Mouse (Mus musculus): ENCODE measurements around the gene Gja4. TPM values are rescaled to one million over a fixed set of nuclear protein-coding genes. Genes with fewer than 3 reads are reported as not detected.

The Gja4 gene
- polyA plus RNA-seq, 1 experiment from 2014 or later, result 20.6 TPM

- H3K4me1 ChIP-seq (replicated peaks), result peaks cover 25% of the 10 kb centered on the region
- WGBS, result 47% methylated on average over 5 of the region's 5 CpGs
These were observed 21.1 kb upstream of the Gja4 start for GRCm38 (mm10) chr4:127334870-127335504.

GRCm38 (mm10) chr4:127331171-127331570, 17.3 kb upstream of the Gja4 start:
- Histone ChIP-seq H3K27me3 (peaks cover 70% of the 10 kb centered on the region), H3K9ac (no peak overlapping the region), H3K9me3 (no peaks in the 10 kb centered on the region), H3K36me3 (no peaks in the 10 kb centered on the region), H3K4me2 (peak overlapping the region; percentile 52; the same call in 1 of the 2 replicates), H3K27ac (no peak overlapping the region), H3K4me1 (replicated peaks) (peaks cover 35% of the 10 kb centered on the region), H3K4me3 (no peak overlapping the region)
- WGBS, result 15% methylated on average over 13 of the region's 13 CpGs
- no peak for ATAC-seq (ENCODE audit: low FRiP score)

More at GRCm38 (mm10) chr4:127334870-127335504, 21.1 kb upstream of the Gja4 start:
- Histone ChIP-seq H3K27ac (no peak overlapping the region), H3K36me3 (no peaks in the 10 kb centered on the region), H3K4me2 (no peak overlapping the region), H3K27me3 (peaks cover 37% of the 10 kb centered on the region), H3K9ac (no peak overlapping the region), H3K9me3 (no peaks in the 10 kb centered on the region), H3K4me3 (no peak overlapping the region)
- ATAC-seq (ENCODE audit: low FRiP score), result no peak

- Histone ChIP-seq H3K4me3 (peak within 1 kb of the TSS; percentile 27), H3K36me3 (no peaks in the 10 kb centered on the region), H3K4me1 (replicated peaks) (peaks cover 35% of the 10 kb centered on the region), H3K9me3 (no peaks in the 10 kb centered on the region), H3K27ac (no peak within 1 kb of the TSS), H3K4me2 (peak within 1 kb of the TSS; percentile 52), H3K9ac (peak within 1 kb of the TSS; percentile 60; the same call in 1 of the 2 replicates), H3K27me3 (peaks cover 77% of the 10 kb centered on the region)
- WGBS, result 2% methylated on average over 49 of the region's 49 CpGs
- ATAC-seq (ENCODE audit: low FRiP score), result peak; percentile 57; the same call in 1 of the 2 replicates
These were observed 16.6 kb upstream of the Gja4 start, which contains the start of gene Gjb3 for GRCm38 (mm10) chr4:127330181-127331100. Gene Gjb3, minus strand, starts transcription at chr4:127330844.

GRCm38 (mm10) chr4:127329751-127330150, 15.9 kb upstream of the Gja4 start:
- H3K9ac ChIP-seq, result 0 out of 2 replicates have a peak overlapping the region, but pooled peaks have one; percentile 60
- ATAC-seq (ENCODE audit: low FRiP score), result no peak
- no peaks in the 10 kb centered on the region for H3K9me3 ChIP-seq
- H3K27me3 ChIP-seq, result peaks cover 80% of the 10 kb centered on the region
- 5% methylated on average over 13 of the region's 13 CpGs for WGBS
- H3K36me3 ChIP-seq, result no peaks in the 10 kb centered on the region
- H3K4me2 ChIP-seq, result peak overlapping the region; percentile 52
- no peak overlapping the region for H3K27ac ChIP-seq
- peak overlapping the region; percentile 27 for H3K4me3 ChIP-seq
- peaks cover 35% of the 10 kb centered on the region for H3K4me1 ChIP-seq (replicated peaks)

- no peaks in the 10 kb centered on the region for H3K9me3 ChIP-seq
- no peak overlapping the region for H3K27ac ChIP-seq
- H3K27me3 ChIP-seq, result peaks cover 76% of the 10 kb centered on the region
- peaks cover 32% of the 10 kb centered on the region for H3K4me1 ChIP-seq (replicated peaks)
- no peaks in the 10 kb centered on the region for H3K36me3 ChIP-seq
- no peak overlapping the region for H3K4me3 ChIP-seq
- H3K4me2 ChIP-seq, result no peak overlapping the region
- no peak overlapping the region for H3K9ac ChIP-seq
- ATAC-seq (ENCODE audit: low FRiP score), result no peak
- 6% methylated on average over 3 of the region's 3 CpGs for WGBS
These were observed 15.2 kb upstream of the Gja4 start for GRCm38 (mm10) chr4:127329046-127329445.

- peaks cover 30% of the 10 kb centered on the region for H3K4me1 ChIP-seq (replicated peaks)
- H3K27ac ChIP-seq, result no peak overlapping the region
- no peaks in the 10 kb centered on the region for H3K9me3 ChIP-seq
- no peak overlapping the region for H3K4me2 ChIP-seq
- no peak overlapping the region for H3K4me3 ChIP-seq
- ATAC-seq (ENCODE audit: low FRiP score), result no peak
- H3K9ac ChIP-seq, result no peak overlapping the region
- no peaks in the 10 kb centered on the region for H3K36me3 ChIP-seq
- 75% methylated on average over 7 of the region's 7 CpGs for WGBS
- peaks cover 76% of the 10 kb centered on the region for H3K27me3 ChIP-seq
These were observed 14.5 kb upstream of the Gja4 start for GRCm38 (mm10) chr4:127328378-127328777.

GRCm38 (mm10) chr4:127327749-127328148, 13.9 kb upstream of the Gja4 start:
- Histone ChIP-seq H3K4me2 (no peak overlapping the region), H3K4me1 (replicated peaks) (peaks cover 30% of the 10 kb centered on the region), H3K36me3 (no peaks in the 10 kb centered on the region), H3K27ac (no peak overlapping the region), H3K9me3 (no peaks in the 10 kb centered on the region), H3K4me3 (no peak overlapping the region), H3K27me3 (peaks cover 73% of the 10 kb centered on the region), H3K9ac (no peak overlapping the region)
- ATAC-seq (ENCODE audit: low FRiP score), result no peak
- WGBS, result 82% methylated on average over 6 of the region's 6 CpGs

- Histone ChIP-seq H3K4me1 (replicated peaks) (peaks cover 30% of the 10 kb centered on the region), H3K27ac (no peak overlapping the region), H3K4me2 (no peak overlapping the region), H3K9me3 (no peaks in the 10 kb centered on the region), H3K4me3 (no peak overlapping the region), H3K9ac (no peak overlapping the region), H3K36me3 (no peaks in the 10 kb centered on the region), H3K27me3 (peaks cover 69% of the 10 kb centered on the region)
- 69% methylated on average over 7 of the region's 7 CpGs for WGBS
- no peak for ATAC-seq (ENCODE audit: low FRiP score)
These were observed 13.4 kb upstream of the Gja4 start for GRCm38 (mm10) chr4:127327258-127327657.

- Histone ChIP-seq H3K36me3 (no peaks in the 10 kb centered on the region), H3K27ac (no peak overlapping the region), H3K4me1 (replicated peaks) (peaks cover 13% of the 10 kb centered on the region), H3K4me3 (no peak overlapping the region), H3K4me2 (no peak overlapping the region), H3K9ac (no peak overlapping the region), H3K27me3 (peaks cover 52% of the 10 kb centered on the region), H3K9me3 (no peaks in the 10 kb centered on the region)
- ATAC-seq (ENCODE audit: low FRiP score), result no peak
- WGBS, result 92% methylated on average over 5 of the region's 5 CpGs
These were observed 11.4 kb upstream of the Gja4 start for GRCm38 (mm10) chr4:127325276-127325675.

- H3K9me3 ChIP-seq, result no peaks in the 10 kb centered on the region
- WGBS, result 11% methylated on average over 6 of the region's 6 CpGs
- no peak overlapping the region for H3K27ac ChIP-seq
- H3K4me1 ChIP-seq (replicated peaks), result peaks cover 8% of the 10 kb centered on the region
- peaks cover 46% of the 10 kb centered on the region for H3K27me3 ChIP-seq
- no peaks in the 10 kb centered on the region for H3K36me3 ChIP-seq
- ATAC-seq (ENCODE audit: low FRiP score), result peak; percentile 62
- H3K9ac ChIP-seq, result no peak overlapping the region
- no peak overlapping the region for H3K4me3 ChIP-seq
- H3K4me2 ChIP-seq, result no peak overlapping the region
These were observed 10.9 kb upstream of the Gja4 start for GRCm38 (mm10) chr4:127324759-127325158.

- H3K9ac ChIP-seq, result no peak overlapping the region
- no peak overlapping the region for H3K4me3 ChIP-seq
- no peaks in the 10 kb centered on the region for H3K9me3 ChIP-seq
- no peaks in the 10 kb centered on the region for H3K36me3 ChIP-seq
- H3K27me3 ChIP-seq, result peaks cover 42% of the 10 kb centered on the region
- no peak for ATAC-seq (ENCODE audit: low FRiP score)
- H3K4me1 ChIP-seq (replicated peaks), result peaks cover 3% of the 10 kb centered on the region
- H3K27ac ChIP-seq, result no peak overlapping the region
- WGBS, result 79% methylated on average over 10 of the region's 10 CpGs
- H3K4me2 ChIP-seq, result no peak overlapping the region
These were observed 10.5 kb upstream of the Gja4 start for GRCm38 (mm10) chr4:127324296-127324695.

GRCm38 (mm10) chr4:127323651-127324050, 9.8 kb upstream of the Gja4 start:
- H3K9ac ChIP-seq, result no peak overlapping the region
- H3K4me2 ChIP-seq, result no peak overlapping the region
- H3K27me3 ChIP-seq, result peaks cover 37% of the 10 kb centered on the region
- ATAC-seq (ENCODE audit: low FRiP score), result no peak
- H3K4me3 ChIP-seq, result no peak overlapping the region
- no peaks in the 10 kb centered on the region for H3K9me3 ChIP-seq
- H3K36me3 ChIP-seq, result no peaks in the 10 kb centered on the region
- 91% methylated on average over 3 of the region's 3 CpGs for WGBS
- H3K27ac ChIP-seq, result no peak overlapping the region
- no peaks in the 10 kb centered on the region for H3K4me1 ChIP-seq (replicated peaks)

All from hindbrain, embryonic 13.5 days (tissue).